10 mouse cellular contexts compared by ENCODE assay signal in genomic region chr8:34300331-34300903, GRCm38 (mm10).
DNase-seq lines count a peak whose midpoint lies in the region; ATAC-seq lines count a peak whose summit lies in the region.
"Had no signal": no experiment of that assay in that cellular context is flagged by ENCODE, and none has a peak within 500 bp of the region (broad histone marks: within the 10 kb centered on the region; RNA-seq: fewer than 3 reads in every experiment).

No protein-coding gene starts in this region.

- H3K27me3 ChIP-seq in hindbrain, embryonic 12.5 days = 0 out of 2 replicates have a peak, but pooled peaks cover 6% of the 10 kb centered on the region
- H3K27me3 ChIP-seq in lung, embryonic 16.5 days (ENCODE audit: control insufficient read depth, insufficient read depth, low read depth, low read length) = no peaks in the 10 kb centered on the region
- no peaks in the 10 kb centered on the region for H3K27me3 ChIP-seq in liver, embryonic 12.5 days (replicated peaks)
- H3K27me3 ChIP-seq: liver, embryonic 15.5 days had no signal

- intact Hi-C loops in heart, postnatal 36 days (cut with DNase I) = no loop called here

- H3K4me2 ChIP-seq in hindbrain, embryonic 12.5 days (replicated peaks) = 0 out of 2 replicates have a peak overlapping the region, but pooled peaks have one; percentile 9
- 0 out of 2 replicates have a peak overlapping the region, but pooled peaks have one; percentile 11 for H3K4me2 ChIP-seq in lung, embryonic 16.5 days (ENCODE audit: low read depth, low read length)
- no peak overlapping the region for H3K4me2 ChIP-seq in liver, embryonic 12.5 days
- H3K4me2 ChIP-seq: liver, embryonic 15.5 days had no signal

- no peak overlapping the region for H3K27ac ChIP-seq in brown adipose tissue, adult 24 weeks (replicated peaks; ENCODE audit: low read depth, low read length)
- H3K27ac ChIP-seq in hindbrain, embryonic 12.5 days = no peak overlapping the region
- H3K27ac ChIP-seq in lung, embryonic 16.5 days (ENCODE audit: low read length) = no peak overlapping the region
- H3K27ac ChIP-seq in liver, embryonic 12.5 days = no peak overlapping the region
- H3K27ac ChIP-seq: liver, embryonic 15.5 days had no signal

- H3K36me3 ChIP-seq in hindbrain, embryonic 12.5 days = no peaks in the 10 kb centered on the region
- no peaks in the 10 kb centered on the region for H3K36me3 ChIP-seq in lung, embryonic 16.5 days (ENCODE audit: control insufficient read depth, insufficient read depth, low read length)
- no peaks in the 10 kb centered on the region for H3K36me3 ChIP-seq in liver, embryonic 12.5 days
- H3K36me3 ChIP-seq: liver, embryonic 15.5 days had no signal

- DNase-seq in heart, adult 11 months = peak; percentile 84
- no peak for DNase-seq in heart, postnatal 36 days
- DNase-seq in layer of hippocampus, adult 9-10 months (ENCODE audit: low spot score) = no peak
- no peak for DNase-seq in gastrocnemius, adult 8-10 months (ENCODE audit: low spot score in 2 of 2)
- DNase-seq: thymus, adult 2 months had no signal

- peak overlapping the region; percentile 24 for H3K4me3 ChIP-seq in brown adipose tissue, adult 24 weeks (ENCODE audit: insufficient read depth, low read depth, low read length)
- no peak overlapping the region for H3K4me3 ChIP-seq in hindbrain, embryonic 12.5 days
- H3K4me3 ChIP-seq in lung, embryonic 16.5 days (ENCODE audit: low read length) = no peak overlapping the region
- no peak overlapping the region for H3K4me3 ChIP-seq in liver, embryonic 12.5 days
- H3K4me3 ChIP-seq: liver, embryonic 15.5 days had no signal

- H3K9me3 ChIP-seq in hindbrain, embryonic 12.5 days (replicated peaks) = no peaks in the 10 kb centered on the region
- no peaks in the 10 kb centered on the region for H3K9me3 ChIP-seq in lung, embryonic 16.5 days (ENCODE audit: control insufficient read depth, low read length)
- no peaks in the 10 kb centered on the region for H3K9me3 ChIP-seq in liver, embryonic 12.5 days (replicated peaks)
- H3K9me3 ChIP-seq: liver, embryonic 15.5 days had no signal

- H3K4me1 ChIP-seq in brown adipose tissue, adult 24 weeks (ENCODE audit: control insufficient read depth, insufficient read depth, insufficient read length, low read length) = no peaks in the 10 kb centered on the region
- H3K4me1 ChIP-seq in hindbrain, embryonic 12.5 days = peaks cover 9% of the 10 kb centered on the region
- no peaks in the 10 kb centered on the region for H3K4me1 ChIP-seq in lung, embryonic 16.5 days (replicated peaks; ENCODE audit: control insufficient read depth, insufficient read depth, low read length)
- no peaks in the 10 kb centered on the region for H3K4me1 ChIP-seq in liver, embryonic 12.5 days
- H3K4me1 ChIP-seq: liver, embryonic 15.5 days had no signal

- 0 out of 2 replicates have a peak, but pooled peaks have one; percentile 56 for ATAC-seq in hindbrain, embryonic 12.5 days (ENCODE audit: low FRiP score)
- ATAC-seq in lung, embryonic 16.5 days (ENCODE audit: low read depth) = no peak
- ATAC-seq in liver, embryonic 12.5 days = no peak

- H3K9ac ChIP-seq in hindbrain, embryonic 12.5 days = no peak overlapping the region
- H3K9ac ChIP-seq in lung, embryonic 16.5 days (ENCODE audit: low read length) = no peak overlapping the region
- H3K9ac ChIP-seq in liver, embryonic 12.5 days = no peak overlapping the region
- H3K9ac ChIP-seq: liver, embryonic 15.5 days had no signal

- 42% methylated on average over 15 of the region's 15 CpGs for WGBS in hindbrain, embryonic 12.5 days
- 40% methylated on average over 15 of the region's 15 CpGs for WGBS in lung, embryonic 16.5 days
- 57% methylated on average over 15 of the region's 15 CpGs for WGBS in liver, embryonic 12.5 days (ENCODE audit: insufficient replicate concordance)
